In genomic region chr6:115697739-115698558, GRCm38 (mm10) we compare ENCODE assay signal across 10 mouse cellular contexts. TPM values are rescaled to one million over a fixed set of nuclear protein-coding genes. Genes with fewer than 3 reads are reported as not detected.
DNase-seq lines count a peak whose midpoint lies in the region; ATAC-seq and TF ChIP-seq lines count a peak whose summit lies in the region.
"Had no signal": no experiment of that assay in that cellular context is flagged by ENCODE, and none has a peak within 500 bp of the region (broad histone marks: within the 10 kb centered on the region; RNA-seq: fewer than 3 reads in every experiment).

No protein-coding gene starts in this region.

- no peak for ATAC-seq in embryonic facial prominence, embryonic 11.5 days (replicated peaks; ENCODE audit: insufficient number of reproducible peaks, low FRiP score, low TSS enrichment, low read depth)
- ATAC-seq in lung, embryonic 14.5 days (ENCODE audit: insufficient read depth), result 0 out of 2 replicates have a peak, but pooled peaks have one; percentile 35

- peak; percentile 42 for DNase-seq in adrenal gland, postnatal 14 days
- DNase-seq in adrenal gland, adult 8-10 months, result no peak
- peak; percentile 71 for DNase-seq in 3T3-L1 (ENCODE audit: low read depth, low spot score)
- DNase-seq in embryonic facial prominence, embryonic 11.5 days (ENCODE audit: low spot score), result peak; percentile 27
- peak; percentile 38 for DNase-seq in lung, embryonic 14.5 days
- no peak for DNase-seq in kidney, adult 8-10 months
- no peak for DNase-seq in ovary, postnatal 10 days (ENCODE audit: low spot score)
- DNase-seq in left cerebral cortex, postnatal 10 days (ENCODE audit: extremely low spot score in 1 of 2, low spot score in 2 of 2), result no peak
- DNase-seq: liver, embryonic 13.5 days had no signal

- 79% methylated on average over 17 of the region's 17 CpGs for WGBS in embryonic facial prominence, embryonic 11.5 days
- WGBS in lung, embryonic 14.5 days, result 58% methylated on average over 17 of the region's 17 CpGs

- TF ChIP-seq CTCF in lung, embryonic 14.5 days (IDR thresholded peaks at IDR 0.05; ENCODE audit: low read depth), result no peak

- no peak overlapping the region for H3K4me2 ChIP-seq in embryonic facial prominence, embryonic 11.5 days (ENCODE audit: low read depth, low read length)
- no peak overlapping the region for H3K4me2 ChIP-seq in lung, embryonic 14.5 days
- H3K4me2 ChIP-seq: liver, embryonic 13.5 days had no signal

- H3K9ac ChIP-seq in embryonic facial prominence, embryonic 11.5 days (replicated peaks; ENCODE audit: low read length), result no peak overlapping the region
- H3K9ac ChIP-seq in lung, embryonic 14.5 days, result no peak overlapping the region
- H3K9ac ChIP-seq: liver, embryonic 13.5 days had no signal

- intact Hi-C loops in left cerebral cortex, postnatal 10 days (cut with DNase I), result no loop called here

- H3K4me3 ChIP-seq in embryonic facial prominence, embryonic 11.5 days (ENCODE audit: low read depth, low read length), result no peak overlapping the region
- H3K4me3 ChIP-seq in lung, embryonic 14.5 days (ENCODE audit: low read depth, low read length), result no peak overlapping the region
- H3K4me3 ChIP-seq: erythroblast, embryonic 14.5 days; liver, embryonic 13.5 days had no signal

- H3K36me3 ChIP-seq in embryonic facial prominence, embryonic 11.5 days (replicated peaks; ENCODE audit: control insufficient read depth, insufficient read depth, low read depth, low read length), result no peaks in the 10 kb centered on the region
- no peaks in the 10 kb centered on the region for H3K36me3 ChIP-seq in lung, embryonic 14.5 days (ENCODE audit: insufficient read depth)
- H3K36me3 ChIP-seq: liver, embryonic 13.5 days had no signal

- H3K27ac ChIP-seq in embryonic facial prominence, embryonic 11.5 days (replicated peaks; ENCODE audit: low read depth, low read length), result no peak overlapping the region
- H3K27ac ChIP-seq in lung, embryonic 14.5 days (ENCODE audit: low read depth), result 0 out of 2 replicates have a peak overlapping the region, but pooled peaks have one; percentile 27
- H3K27ac ChIP-seq: liver, embryonic 13.5 days had no signal

- H3K9me3 ChIP-seq in embryonic facial prominence, embryonic 11.5 days (replicated peaks; ENCODE audit: control insufficient read depth, low read length), result no peaks in the 10 kb centered on the region; the same call in 1 of the 2 replicates
- no peaks in the 10 kb centered on the region; the same call in 1 of the 2 replicates for H3K9me3 ChIP-seq in lung, embryonic 14.5 days (ENCODE audit: low read depth, low read length)
- H3K9me3 ChIP-seq: liver, embryonic 13.5 days had no signal

- no peaks in the 10 kb centered on the region for H3K27me3 ChIP-seq in embryonic facial prominence, embryonic 11.5 days (ENCODE audit: control insufficient read depth, insufficient read depth, low read length)
- H3K27me3 ChIP-seq in lung, embryonic 14.5 days (ENCODE audit: insufficient read depth, low read length), result no peaks in the 10 kb centered on the region
- H3K27me3 ChIP-seq: liver, embryonic 13.5 days had no signal

- H3K4me1 ChIP-seq in embryonic facial prominence, embryonic 11.5 days (ENCODE audit: control insufficient read depth, insufficient read depth, low read length), result no peaks in the 10 kb centered on the region
- H3K4me1 ChIP-seq in lung, embryonic 14.5 days (ENCODE audit: insufficient read depth), result no peaks in the 10 kb centered on the region

RNA-seq across cellular contexts. Expression of gene Raf1, which starts 21.5 kb away (rescaled TPM):
- 97.4 and 101 TPM in 2 replicates for total RNA-seq in adrenal gland, postnatal 14 days (2021)
- total RNA-seq in adrenal gland, adult 8-10 months (2022), result 100 to 1,000 TPM in 2 of 4 experiments, 10 to 100 TPM in 2; 88.8 to 113 (median 97.7) TPM
- 124 and 131 TPM in 2 replicates for polyA plus RNA-seq in embryonic facial prominence, embryonic 11.5 days (2014; fragmentation: Nextera tagmentation; extraction: Ambion mirVana)
- 121 and 122 TPM in 2 replicates for polyA plus RNA-seq in lung, embryonic 14.5 days (2014; fragmentation: Nextera tagmentation; extraction: Ambion mirVana)
- 100 to 1,000 TPM; 121 to 132 TPM for total RNA-seq in left cerebral cortex, postnatal 10 days (2021)

Comparison
In these comparisons a context has a peak if more than half of its experiments do, and no peak if none do; other contexts are left out.
1. DNase-seq: peak in adrenal gland, postnatal 14 days (single experiment), 3T3-L1 (single experiment), embryonic facial prominence, embryonic 11.5 days (single experiment) and lung, embryonic 14.5 days (single experiment); none in adrenal gland, adult 8-10 months (single experiment), kidney, adult 8-10 months (0 of 2), ovary, postnatal 10 days (single experiment) and left cerebral cortex, postnatal 10 days (0 of 2).